Mouse (Mus musculus) activated CD4-positive, CD25-positive, alpha-beta regulatory T cell, adult 9 weeks (primary cell): Measurements from ENCODE around the gene Atp6ap1l. TPM values are rescaled to one million over a fixed set of nuclear protein-coding genes. Genes with fewer than 3 reads are reported as not detected.

Source experiments
- polyA plus RNA-seq: library from polyadenylated mRNA; unstranded; fragments of 100-300 nt; shearing (Covaris generic); gene quantifications from one replicate; pipeline ENCODE4 v1.2.1, GENCODE M21; 2017

Atp6ap1l gene
- polyA plus RNA-seq: not detected

DNA sequence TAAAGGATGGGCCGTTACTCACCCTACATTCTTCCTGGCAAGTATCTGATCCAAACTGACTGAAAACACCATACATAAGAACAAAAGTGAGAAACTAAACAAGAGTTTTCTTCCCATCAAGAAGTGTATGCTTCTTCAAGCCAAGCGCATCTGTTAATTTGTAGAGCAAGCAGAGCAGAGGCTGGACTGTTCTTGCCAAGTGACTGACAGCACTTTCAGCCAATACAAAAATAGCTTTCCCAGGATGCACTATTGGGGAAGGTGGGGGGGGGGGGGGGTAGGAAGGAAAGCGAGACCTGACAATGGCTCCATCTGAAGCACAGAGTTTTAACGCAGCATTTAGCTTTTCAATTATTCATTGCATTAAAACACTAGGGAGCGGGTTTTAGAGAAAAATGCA lies at the start of gene Atp6ap1l:
Atp6ap1l (minus strand) TSS at position 180 of the 400 bp plus-strand sequence.

DNA sequence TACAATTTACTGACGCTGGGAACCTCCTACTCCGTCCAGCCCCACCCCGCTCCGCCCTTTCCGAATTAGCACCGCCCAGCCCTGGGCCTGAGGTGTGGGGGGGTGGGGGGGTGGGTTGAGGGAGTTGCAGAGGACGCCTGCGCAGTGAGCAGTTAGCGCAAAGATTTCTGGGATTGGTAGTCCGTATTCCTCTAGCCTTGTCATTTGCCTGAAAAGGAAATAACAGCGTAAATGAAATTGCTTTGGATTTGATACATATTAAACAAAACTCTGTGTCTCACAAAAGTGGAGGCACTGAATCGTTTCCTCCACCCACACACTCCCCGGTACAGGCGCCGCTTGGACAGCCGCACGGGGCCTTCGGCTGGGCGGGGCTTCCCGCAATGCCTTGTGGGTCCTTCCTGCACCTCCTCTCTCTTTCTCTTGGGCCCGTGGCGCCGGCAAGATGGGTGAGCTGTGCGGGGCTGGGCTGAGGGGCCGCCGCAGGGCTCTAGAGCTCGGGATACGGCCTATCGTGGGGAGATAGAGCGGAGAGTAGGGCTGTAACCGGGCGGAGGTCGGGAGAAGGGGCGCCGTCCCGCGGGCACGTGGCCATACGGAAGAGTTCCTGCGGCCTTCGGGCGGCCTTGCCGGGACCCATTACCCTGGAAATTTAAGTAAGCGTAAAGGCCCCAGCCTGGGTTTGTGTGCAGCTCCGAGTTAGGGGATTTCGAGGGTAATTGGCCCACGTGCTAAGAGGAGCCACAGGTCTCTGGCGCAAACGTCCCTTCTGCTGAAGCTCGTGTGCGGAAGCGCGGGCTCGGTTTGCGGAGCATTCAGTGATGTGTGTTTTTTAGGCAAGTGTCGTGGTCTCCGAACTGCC lies 17.8 kb upstream of the Atp6ap1l start, which contains the start of gene Rps23:
Rps23 (plus strand) TSS at position 208 of the 862 bp plus-strand sequence.

Other genes starting within 250 kb of the Atp6ap1l start
- 832 TPM for gene Rps23, start 17.6 kb upstream of the Atp6ap1l start, polyA plus RNA-seq